Mouse (Mus musculus): ENCODE measurements around the gene A030003K21Rik.
"Not testable (repeated sequence)": the region's sequence is repeated elsewhere in the genome, so short reads cannot be mapped to it uniquely, and the experiment has no call there.

DNA sequence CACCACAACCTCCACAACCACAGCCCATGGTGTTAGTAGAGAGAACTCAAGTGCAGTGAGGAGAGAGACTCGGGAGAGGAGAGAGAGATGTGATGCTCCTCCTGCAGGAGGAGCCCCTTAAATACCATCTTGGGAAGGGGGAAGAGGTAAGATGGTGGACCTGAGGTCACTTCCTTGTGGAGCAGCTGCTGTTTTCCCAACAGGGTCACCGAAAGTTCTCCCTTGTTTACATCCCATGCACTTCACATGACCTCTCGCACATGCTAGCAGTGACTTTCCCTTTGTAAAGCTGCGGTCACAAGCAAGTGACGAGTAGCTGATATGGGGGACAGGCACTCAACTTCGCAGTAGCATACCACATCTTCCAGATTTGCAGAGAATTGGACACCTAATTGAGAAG, at the start of gene A030003K21Rik:
- not testable (repeated sequence) for TF ChIP-seq CTCF (IDR thresholded peaks at IDR 0.05; ENCODE audit: borderline replicate concordance, control insufficient read depth, extremely low read depth, insufficient read depth, low read length, poor library complexity); POLR2A (IDR thresholded peaks at IDR 0.05; ENCODE audit: control insufficient read depth, extremely low read depth, insufficient read depth, low read length, poor library complexity)

Data from thymus, adult 2 months (tissue).